Mouse (Mus musculus) urinary bladder, postnatal 4 days (tissue): ENCODE results near the gene Aass.
"Not testable (repeated sequence)": the region's sequence is repeated elsewhere in the genome, so short reads cannot be mapped to it uniquely, and the experiment has no call there.

Experiments used
- DNase-seq, 2 experiments: peaks; one replicate each; pipeline ENCODE4 v3.0.0; 2021 to 2022; ENCODE audit warnings: low spot score in 2 of 2

Gene Aass

DNA sequence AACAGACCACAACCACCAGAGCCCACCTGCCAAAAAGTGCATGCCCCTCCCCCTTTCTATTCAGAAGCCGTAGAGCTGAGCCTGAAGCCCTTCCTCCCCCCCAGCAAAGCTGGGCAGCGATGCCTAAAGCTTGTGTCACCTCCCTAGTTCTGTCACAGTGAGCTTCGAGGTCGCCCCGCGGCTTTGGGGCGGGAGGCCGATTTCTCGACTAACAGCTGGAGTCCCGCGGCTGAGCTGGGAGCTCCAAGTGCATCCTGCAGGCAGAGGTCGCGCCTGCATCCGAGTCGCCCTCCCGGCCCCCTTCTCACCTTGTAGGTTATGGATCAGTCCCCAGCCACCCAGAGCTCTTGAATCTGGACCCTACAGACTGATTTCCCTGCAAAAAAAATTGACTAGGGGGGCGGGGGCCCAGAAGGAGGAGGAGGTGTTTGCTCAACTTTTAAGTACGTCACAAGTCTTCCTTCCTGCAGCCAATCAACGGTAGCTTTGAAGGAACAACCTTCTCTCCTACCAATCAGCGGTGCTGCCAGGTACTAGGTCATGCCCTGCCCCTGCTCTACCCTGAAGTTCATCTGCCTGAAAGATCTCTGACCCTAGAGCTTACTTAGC lies at the start of gene Aass:
Aass (minus strand) TSS at position 414 of the 609 bp plus-strand sequence.
- peak in 1 of 2 experiments; percentile 60 for DNase-seq

DNA sequence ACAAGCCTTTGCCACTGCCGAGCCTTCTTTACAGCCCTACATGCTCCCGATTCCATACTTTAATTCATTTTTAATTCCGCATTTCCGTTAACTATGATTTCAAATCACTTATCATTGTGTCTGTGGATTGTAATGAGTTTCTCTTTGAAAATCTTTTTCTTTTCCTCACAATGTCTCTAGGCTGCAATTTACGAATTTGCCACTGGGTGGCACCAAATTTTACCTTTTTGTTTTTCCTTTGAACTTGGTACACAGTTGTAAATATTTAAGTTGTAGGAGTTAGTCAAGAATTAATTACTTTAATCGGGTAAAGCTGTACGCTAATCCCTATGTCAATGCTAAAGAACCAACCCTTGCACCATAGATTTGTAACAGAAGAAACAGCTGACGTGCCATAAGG lies 47.3 kb upstream of the Aass start:
- no peak for DNase-seq

DNA sequence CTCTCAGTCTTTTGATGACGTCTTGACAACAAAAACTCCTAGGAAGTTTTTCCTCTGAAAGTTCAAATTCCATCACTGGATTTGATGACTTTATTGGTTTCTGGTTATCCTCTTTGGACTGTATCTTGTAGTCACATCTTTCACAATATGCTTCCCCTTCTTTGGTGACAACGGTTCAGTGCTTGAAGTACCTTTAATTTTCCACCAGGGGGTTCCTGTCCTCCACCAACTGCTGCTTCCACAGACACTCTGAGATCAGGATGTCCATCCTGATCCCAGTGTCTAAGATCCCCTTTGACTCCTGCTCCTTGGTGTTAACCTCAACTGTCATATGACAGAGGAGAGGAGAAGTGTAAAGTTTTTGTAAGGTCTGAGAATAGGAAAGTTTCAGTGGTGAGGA lies 31.0 kb upstream of the Aass start:
- DNase-seq = not testable (repeated sequence)

DNA sequence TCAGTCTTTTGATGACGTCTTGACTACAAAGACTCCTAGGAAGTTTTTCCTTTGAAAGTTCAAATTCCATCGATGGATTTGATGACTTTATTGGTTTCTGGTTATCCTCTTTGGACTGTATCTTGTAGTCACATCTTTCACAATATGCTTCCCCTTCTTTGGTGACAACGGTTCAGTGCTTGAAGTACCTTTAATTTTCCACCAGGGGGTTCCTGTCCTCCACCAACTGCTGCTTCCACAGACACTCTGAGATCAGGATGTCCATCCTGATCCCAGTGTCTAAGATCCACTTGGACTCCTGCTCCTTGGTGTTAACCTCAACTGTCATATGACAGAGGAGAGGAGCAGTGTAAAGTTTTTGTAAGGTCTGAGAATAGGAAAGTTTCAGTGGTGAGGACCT lies 23.6 kb upstream of the Aass start:
- not testable (repeated sequence) for DNase-seq

DNA sequence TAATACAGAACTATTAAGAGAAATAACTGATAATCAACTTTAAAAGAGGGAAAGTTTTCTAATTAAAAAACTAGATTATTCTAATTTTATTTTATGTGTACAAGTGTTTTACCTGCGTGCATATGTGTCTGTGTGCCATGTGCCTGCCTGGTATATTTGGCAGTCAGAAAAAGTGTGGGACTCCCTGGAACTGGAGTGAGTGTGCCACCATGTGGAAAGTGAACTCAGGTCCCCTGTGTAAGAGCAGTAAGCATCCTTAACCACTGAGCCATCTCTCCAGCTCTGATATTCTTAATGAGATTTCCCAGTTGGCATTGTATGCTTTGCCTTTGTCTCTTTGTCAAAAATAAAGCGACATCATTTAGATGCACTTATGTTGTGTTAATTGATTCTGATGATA lies 20.3 kb upstream of the Aass start:
- DNase-seq = no peak

DNA sequence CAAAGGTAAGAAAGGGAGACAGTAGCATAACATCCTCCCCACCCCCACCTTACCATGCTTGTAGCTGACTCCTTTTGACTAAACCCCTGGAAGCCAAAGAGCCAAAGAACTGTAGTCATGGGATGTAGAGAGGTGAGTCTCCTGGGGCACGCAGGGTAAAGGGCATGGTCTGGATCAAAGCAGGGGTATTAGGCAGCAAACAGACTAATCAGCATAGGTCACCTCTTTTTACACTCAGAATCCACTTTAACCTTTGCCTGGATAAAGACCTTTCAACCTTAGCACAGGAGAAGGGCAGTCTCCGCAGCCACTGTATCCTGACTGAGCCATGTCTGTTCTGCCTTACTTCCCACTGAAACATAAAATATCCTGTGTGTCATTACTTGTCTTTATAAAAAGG lies 14.4 kb upstream of the Aass start:
- DNase-seq = no peak

DNA sequence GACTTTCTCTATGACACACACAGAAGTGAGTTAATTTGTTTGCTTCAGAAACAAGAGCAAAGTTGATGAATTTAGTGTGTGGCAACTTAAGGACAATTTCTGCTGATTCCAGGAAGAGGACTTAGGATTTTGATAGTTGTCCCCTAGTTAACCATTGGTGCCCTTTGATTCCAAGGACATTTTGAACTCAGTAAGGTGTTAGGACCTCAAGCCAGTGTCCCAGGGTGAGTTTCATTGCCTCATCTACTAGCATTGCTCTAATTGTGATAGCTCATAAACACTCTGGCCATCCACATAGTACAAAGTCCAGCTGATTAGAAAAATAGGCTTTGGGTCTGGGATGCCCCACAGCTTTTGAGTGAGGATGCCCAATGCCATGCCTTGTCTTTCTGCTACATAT lies 11.2 kb upstream of the Aass start:
- DNase-seq = no peak

DNA sequence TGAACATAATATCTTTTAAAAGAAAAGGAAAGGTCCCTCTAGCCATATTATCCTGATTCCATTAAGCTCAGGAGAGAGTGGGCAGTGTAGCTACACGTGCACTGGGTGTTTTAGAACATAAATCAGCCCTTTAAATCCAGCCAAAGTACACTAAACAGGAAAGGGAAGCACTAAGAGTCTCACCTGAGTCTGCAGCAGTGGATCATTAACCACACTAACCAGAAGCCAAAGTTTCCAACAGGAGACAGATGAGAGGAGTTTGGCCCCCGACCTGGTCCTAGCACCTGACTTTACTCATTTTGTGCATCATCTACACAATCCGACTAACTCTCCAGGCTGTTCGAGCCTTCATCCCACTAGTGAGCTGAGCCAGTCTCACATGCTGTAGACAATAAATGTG lies 1.8 kb downstream of the Aass start:
- DNase-seq = no peak

DNA sequence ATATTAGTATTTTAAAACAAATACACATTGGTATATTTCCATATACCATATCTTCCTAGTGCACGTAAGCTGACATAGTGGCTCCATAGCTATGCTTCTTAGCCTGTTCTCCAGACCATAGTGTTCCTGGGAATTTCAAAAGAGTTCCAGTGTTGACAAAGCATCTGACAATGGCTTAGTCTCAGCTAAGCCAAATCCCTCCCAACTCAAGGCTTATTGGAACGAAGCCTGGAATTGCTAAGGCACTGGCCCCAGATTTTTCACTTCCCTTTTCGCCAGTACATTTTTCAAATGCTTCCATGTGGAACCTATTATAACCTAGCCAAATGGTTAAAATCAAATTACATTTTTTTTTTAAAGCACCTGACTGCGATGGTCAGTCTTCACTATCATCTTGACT lies 3.6 kb downstream of the Aass start:
- DNase-seq = no peak

DNA sequence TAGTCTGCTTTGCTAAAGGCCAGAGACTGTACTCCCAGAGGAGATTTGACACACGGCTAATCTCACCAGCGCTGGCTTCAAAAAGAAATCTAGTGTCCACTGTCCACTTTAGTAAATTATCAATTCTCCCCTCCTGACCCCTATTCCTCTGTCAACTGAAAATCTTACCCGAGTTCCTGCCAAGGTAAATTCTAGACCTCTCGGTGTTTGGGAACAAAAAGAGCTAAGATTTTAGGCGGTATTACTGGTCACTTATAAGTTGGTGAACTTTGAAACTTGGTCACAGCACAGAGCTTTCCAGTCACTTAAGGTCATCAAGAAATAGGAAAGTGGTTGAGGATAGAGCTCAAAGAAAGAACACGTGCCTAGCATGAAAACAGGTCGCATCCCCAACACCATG lies 6.1 kb downstream of the Aass start:
- DNase-seq = no peak

DNA sequence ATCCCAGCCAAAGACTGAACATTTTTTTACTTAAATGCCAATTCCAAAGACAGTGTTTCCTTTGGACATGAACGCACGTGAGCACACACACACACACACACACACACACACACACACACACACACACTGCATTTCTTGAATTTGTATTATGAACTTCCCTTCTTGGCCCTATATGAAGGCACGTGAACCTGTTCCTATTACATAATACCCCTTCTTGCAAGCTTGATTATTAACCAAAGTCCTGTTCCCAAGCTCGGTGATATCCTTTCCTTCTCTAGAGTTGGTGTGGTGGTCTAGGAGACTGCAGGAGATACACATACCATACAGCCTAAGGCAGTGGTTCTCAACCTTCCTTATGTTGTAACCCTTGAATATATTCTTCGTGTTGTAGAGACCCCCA lies 7.0 kb downstream of the Aass start:
- no peak for DNase-seq

DNA sequence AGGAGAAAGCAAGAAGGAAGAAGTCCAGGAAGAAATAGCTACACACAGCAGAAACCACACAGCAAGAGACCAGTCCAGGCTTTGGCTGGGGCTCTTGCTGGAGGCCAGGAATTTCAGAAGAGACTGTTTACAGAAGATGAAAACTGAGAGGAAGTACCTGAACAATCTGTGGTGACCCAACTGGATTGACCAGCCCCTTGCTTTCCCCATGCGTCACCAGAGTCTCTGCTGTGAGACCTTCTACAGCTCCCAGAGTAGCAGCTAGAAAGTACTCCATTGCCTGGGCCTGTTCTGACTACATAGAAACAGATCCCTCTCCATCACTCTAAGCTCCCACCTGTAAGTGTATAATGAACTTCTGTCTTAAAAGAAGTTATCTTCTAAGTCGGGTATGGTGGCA lies 8.0 kb downstream of the Aass start:
- DNase-seq = no peak

DNA sequence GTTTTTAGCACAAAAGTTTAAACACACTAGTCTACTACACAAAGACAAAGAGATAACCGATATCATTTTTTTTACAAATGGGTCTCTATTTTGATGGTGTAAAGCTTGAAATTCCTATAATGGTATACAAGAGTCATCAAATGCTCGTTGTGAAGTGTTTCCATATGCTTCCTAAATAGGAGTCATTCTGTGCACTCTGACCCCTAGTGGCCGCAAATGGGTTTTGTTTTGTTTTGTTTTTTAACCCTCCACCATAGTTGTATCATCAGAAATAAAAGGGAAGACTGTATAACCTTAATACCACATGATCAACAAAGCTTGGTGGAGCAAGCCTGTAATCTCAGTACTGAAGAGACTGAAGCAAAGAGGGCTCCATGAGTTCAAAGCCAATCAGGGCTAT lies 9.9 kb downstream of the Aass start:
- no peak for DNase-seq

DNA sequence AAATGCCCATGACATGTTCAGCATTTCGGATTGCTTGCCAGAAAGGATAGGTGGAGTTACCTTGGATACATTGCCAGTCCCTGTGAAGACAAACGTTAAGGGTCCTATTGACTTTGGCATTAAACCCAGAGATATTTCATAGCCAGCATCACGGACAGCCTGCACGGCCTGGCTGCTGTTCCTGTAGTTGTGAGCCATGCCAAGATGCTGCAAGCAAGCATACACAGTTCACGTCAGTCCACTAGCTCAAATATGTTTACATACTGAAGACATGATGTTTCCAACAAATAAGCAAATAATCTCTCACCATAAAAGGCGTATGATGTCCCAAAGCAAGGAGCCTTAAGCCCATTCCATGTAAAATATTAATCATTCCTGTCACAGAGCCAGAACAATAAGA lies 18.0 kb downstream of the Aass start:
- DNase-seq = no peak

DNA sequence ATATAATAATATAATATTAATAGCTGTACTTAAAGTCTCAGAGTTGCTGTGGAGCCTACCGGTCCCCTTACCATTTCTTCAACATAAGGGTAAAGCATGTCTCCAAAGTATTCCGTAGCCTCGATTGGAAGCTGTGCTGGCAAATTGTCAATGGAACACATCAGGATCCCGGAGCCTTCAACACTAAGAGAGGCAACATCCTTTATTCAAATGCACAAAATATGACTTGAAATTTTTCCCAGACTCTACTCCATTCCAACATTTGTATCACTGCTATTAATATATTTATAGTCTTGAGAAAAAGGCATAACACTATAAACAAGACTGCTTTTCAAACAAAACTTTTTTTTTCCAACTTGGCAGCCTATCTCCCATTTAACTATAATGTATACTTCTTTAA lies 25.7 kb downstream of the Aass start:
- DNase-seq = no peak

DNA sequence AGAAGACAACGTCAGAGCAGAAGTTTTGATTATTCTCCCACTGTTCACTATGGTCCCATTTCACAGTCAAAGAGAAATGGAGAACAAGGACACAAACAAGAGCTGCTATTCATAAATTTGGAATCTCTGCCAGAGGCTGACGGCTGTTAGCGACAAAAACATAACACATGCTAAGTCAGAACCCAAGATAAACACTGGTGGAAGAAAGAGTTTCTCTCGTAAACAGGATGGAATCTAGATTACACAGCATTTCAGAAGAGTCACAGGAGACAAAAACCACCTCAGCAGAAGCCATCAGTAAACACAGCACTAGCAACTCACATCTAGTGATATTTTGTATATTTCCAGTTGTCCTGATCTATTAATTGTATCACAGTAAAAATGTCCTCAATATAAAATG lies 26.4 kb downstream of the Aass start:
- DNase-seq = no peak

DNA sequence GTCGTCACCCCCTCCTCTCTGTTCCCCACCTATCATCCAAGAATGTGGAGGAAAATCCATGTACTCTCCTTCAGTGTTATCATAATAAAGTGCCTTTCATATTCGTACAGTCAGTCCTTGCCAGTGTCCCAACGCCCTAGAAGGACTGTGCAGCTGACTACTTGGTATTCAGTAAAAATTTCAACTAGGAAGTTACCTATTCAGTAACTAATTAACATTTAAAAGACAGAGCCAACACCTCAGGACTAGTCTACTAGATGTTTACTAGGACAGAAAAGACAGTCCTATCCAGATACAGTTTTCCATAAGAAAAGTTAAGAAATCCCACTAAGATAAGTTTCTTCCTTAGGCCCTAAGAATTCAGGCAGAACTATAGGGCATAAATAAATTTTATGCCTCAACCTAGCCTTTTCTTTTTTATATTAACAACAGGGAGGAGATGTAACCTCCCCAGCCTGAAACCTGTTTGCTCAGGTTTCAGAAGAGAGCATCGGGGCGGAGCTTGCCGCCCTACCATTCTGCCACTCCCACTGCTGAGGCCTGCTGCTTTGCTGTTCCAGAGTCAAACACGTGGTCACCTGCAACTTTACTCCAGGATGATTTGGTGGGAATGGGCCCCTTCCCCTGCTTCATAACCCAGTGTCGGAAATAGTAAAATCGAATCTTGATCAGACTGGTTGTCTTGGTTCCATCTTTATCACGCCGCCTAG lies 42.3 kb downstream of the Aass start:
- DNase-seq = not testable (repeated sequence)

DNA sequence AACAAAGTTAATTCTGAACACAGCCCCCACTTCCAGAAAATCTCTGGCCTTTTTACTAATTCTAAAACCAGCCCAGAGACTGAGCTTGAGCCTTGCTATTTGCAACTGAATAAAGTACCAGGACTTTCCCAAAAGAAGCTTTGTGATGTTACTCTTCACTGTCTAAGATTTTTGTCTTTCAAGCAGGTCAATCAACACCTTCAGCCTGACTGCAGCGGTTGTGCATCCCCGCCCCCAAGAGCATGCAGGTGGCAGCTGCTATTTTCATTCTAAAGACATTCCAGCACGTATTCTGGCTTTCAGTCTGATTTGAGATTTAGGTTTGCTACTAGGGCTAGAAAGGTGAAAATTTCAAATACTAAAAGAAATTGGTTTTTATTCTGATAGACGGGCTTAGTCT lies 43.5 kb downstream of the Aass start:
- DNase-seq = not testable (repeated sequence)

DNA sequence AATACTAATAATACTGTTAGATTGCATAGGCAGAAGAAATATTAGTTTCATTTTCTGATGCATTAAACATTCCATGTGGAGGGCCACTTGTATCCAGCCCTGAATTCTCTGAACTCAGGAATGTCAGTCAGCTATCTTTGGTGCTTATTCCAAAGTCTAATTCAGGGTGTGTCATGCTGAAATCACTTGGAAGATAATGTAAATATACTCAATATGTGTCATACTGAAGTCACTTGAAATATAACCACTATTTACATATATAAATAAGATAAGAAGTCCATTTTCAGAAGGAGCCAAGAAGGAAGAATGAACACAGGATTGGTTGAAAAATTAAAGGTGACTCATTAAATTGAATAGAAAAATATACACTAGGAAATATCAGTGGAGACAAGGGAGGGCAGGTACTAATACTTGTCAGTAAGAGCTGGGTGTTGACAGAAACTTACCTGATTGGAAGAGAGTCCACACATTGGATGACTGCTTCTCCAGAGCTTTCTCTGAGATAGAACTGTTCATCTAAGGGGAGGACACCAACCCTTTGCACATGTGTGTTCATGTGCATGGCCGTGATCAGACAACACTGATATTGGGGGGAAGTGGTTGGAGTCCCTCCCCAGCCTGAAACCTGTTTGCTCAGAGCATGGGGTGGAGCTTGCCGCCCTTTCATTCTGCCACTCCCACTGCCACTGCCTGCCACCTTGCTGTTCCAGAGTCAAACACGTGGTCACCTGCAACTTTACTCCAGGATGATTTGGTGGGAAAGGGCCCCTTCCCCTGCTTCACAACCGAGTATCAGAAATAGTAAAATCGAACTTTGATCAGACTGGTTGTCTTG lies 48.0 kb downstream of the Aass start:
- no peak for DNase-seq

DNA sequence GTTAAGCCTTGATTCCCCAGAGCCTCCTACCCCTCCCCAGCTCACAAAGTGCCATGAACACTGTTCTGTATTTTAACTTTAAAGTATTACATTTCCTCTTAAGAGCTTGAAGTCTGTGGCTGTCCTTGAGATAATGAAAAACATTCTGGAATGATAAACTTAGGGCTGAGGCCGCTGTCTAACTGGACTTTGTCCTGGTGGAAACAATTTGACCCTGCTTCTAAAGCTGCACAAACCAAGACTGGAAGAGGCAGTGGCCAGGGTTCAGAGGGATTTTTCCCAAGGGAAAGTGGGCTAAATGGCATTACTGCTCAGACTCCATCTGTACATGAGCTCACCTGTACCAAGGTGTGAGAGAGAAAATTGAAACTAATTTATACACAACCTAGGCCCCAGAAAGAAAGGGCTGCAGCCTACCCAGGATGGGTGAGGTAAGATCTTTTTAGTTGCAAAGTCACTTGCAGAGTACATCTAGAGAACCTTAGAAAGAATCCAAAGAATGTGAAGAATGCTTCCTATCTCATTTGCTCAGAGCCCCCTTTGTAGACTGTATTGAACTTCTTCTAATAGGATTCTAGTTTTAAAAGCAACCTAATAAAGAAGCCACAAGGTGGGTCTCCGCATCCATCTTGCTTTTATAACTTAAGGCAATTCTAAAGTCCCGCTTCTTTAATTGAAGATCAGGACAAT lies 52.6 kb downstream of the Aass start:
- DNase-seq = no peak

DNA sequence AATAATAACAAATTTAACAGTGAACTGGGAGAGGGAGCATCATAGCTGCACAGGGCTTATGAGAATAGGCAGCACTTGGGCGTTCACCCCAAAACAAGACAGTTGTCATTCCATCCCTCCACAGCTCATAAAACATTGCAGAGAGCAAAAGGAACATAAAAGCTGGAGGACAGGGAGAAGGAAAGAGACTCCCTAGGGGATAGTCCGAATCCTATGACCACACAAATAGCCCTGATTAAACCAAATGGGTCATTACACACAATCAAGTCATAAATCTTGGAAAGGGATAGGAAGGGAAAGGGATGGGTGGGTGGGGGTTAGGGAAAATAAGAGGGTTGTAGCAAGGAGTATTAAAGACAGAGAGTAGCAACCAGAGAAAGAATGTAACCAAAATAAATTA lies 54.5 kb downstream of the Aass start:
- no peak for DNase-seq

DNA sequence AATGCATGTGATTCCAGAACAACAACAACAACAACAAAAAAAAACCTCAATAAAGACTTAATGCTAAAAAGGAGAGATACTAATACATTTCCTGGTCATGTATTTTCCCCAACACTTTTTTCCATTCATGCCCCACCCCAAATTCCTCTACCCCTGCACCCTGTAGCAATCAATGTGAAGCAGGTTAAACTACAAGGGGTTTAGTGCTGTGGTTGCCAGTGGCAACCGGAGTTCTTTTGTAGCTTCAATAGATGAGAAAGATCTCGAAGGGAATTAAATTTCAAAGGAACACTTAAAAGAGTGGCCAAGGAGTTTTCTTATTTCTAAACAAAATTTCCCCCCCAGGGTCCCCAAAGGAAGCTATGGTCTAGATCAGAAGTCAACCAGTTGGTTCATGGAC lies 56.7 kb downstream of the Aass start:
- no peak for DNase-seq
